Mouse (Mus musculus) olfactory bulb, adult 2 months (tissue): Measurements from ENCODE around the gene Srgap2.

Experiments used
- CTCF ChIP-seq: fragments of 200-500 bp; IDR thresholded peaks from 2 replicates; pipeline ENCODE4 v1.5.1; 2012; ENCODE audit warnings: low read depth, mild to moderate bottlenecking, low read length, moderate library complexity; ENCODE audit not compliant: insufficient read depth
- POLR2A ChIP-seq: fragments of 200-500 bp; IDR thresholded peaks from 2 replicates; pipeline ENCODE4 v1.6.1; 2012; ENCODE audit warnings: mild to moderate bottlenecking, low read depth, low read length, moderate library complexity; ENCODE audit not compliant: insufficient read depth

DNA sequence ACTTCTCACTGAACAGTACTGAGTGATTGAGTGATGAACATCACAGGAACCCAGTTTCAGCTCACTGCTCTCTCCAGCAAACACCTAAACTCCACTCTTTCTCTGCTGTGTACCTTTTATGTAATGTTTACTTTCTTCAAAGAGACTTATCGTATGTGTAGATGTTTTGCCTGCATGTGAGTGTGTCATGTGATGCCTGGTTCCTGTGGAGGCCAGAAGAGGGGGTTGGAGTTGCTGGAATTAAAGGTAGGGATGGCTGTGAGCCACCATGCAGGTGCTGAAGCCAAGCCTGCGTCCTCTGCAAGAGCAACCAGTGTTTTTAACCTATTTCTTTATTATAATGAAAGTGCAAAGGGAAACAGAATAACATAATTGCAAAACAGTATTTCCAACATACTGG is 182.5 kb downstream of the Srgap2 start:
- TF ChIP-seq CTCF, result no peak
- TF ChIP-seq POLR2A, result no peak
